ENCODE assay signal across 16 mouse cellular contexts in genomic region chr9:123152026-123152425, GRCm38 (mm10). TPM values are rescaled to one million over a fixed set of nuclear protein-coding genes. Genes with fewer than 3 reads are reported as not detected.
DNase-seq lines count a peak whose midpoint lies in the region; ATAC-seq and TF ChIP-seq lines count a peak whose summit lies in the region.
"Had no signal": no experiment of that assay in that cellular context is flagged by ENCODE, and none has a peak within 500 bp of the region (broad histone marks: within the 10 kb centered on the region; RNA-seq: fewer than 3 reads in every experiment).

No protein-coding gene starts in this region.

- H3K4me1 ChIP-seq in heart, adult 2 months (ENCODE audit: control insufficient read depth, insufficient read depth, low read length) = peaks cover 14% of the 10 kb centered on the region
- no peaks in the 10 kb centered on the region for H3K4me1 ChIP-seq in forebrain, postnatal 0 days (ENCODE audit: insufficient read depth)
- H3K4me1 ChIP-seq: heart, embryonic 15.5 days; neural tube, embryonic 15.5 days had no signal

- no peak overlapping the region for H3K4me2 ChIP-seq in forebrain, postnatal 0 days (ENCODE audit: low read depth)
- H3K4me2 ChIP-seq: heart, embryonic 15.5 days; hindbrain, embryonic 14.5 days; liver, embryonic 13.5 days; neural tube, embryonic 15.5 days had no signal

- peak overlapping the region; percentile 76 for H3K27ac ChIP-seq in heart, adult 2 months
- H3K27ac ChIP-seq in forebrain, postnatal 0 days (ENCODE audit: low read depth, low read length) = no peak overlapping the region
- H3K27ac ChIP-seq: heart, embryonic 15.5 days; hindbrain, embryonic 14.5 days; limb, embryonic 10.5 days; liver, embryonic 13.5 days; neural tube, embryonic 15.5 days had no signal

- TF ChIP-seq CTCF in heart, adult 2 months (IDR thresholded peaks at IDR 0.05) = no peak
- TF ChIP-seq CTCF in forebrain, postnatal 0 days (IDR thresholded peaks at IDR 0.05; ENCODE audit: low read depth) = no peak

- no peak overlapping the region for H3K4me3 ChIP-seq in heart, adult 2 months
- no peak overlapping the region for H3K4me3 ChIP-seq in forebrain, postnatal 0 days (ENCODE audit: low read depth, low read length)
- H3K4me3 ChIP-seq: heart, embryonic 15.5 days; limb, embryonic 10.5 days; liver, embryonic 13.5 days; neural tube, embryonic 15.5 days had no signal

- no peaks in the 10 kb centered on the region for H3K9me3 ChIP-seq in forebrain, postnatal 0 days (ENCODE audit: low read length)
- H3K9me3 ChIP-seq: heart, embryonic 15.5 days; limb, embryonic 10.5 days; liver, embryonic 13.5 days; neural tube, embryonic 15.5 days had no signal

- no peaks in the 10 kb centered on the region for H3K79me2 ChIP-seq in heart, adult 2 months (replicated peaks; ENCODE audit: control insufficient read depth, insufficient read depth, low read length)

- ATAC-seq in inflammation-experienced regulatory T-cells, adult 6 months = peak; percentile 88
- ATAC-seq in forebrain, postnatal 0 days = no peak

- WGBS in heart, adult 2 months = 36% methylated on average over 3 of the region's 3 CpGs
- WGBS in forebrain, postnatal 0 days = 79% methylated on average over 3 of the region's 3 CpGs

- TF ChIP-seq POLR2A in heart, adult 2 months (IDR thresholded peaks at IDR 0.05; ENCODE audit: insufficient read depth, low read depth, low read length) = no peak

- TF ChIP-seq EP300 in heart, adult 2 months (IDR thresholded peaks at IDR 0.05; ENCODE audit: insufficient read depth, low read depth, low read length) = no peak

- intact Hi-C loops in heart, adult 2 months (cut with DNase I) = loop anchor here (10.0 kb wide), 3 partner anchors 213 to 373 kb away; partner anchors contain the start of genes Lars2 and Sacm1l
- intact Hi-C loops in heart, postnatal 36 days (cut with DNase I) = loop anchor here (10.0 kb wide), 2 partner anchors 373 to 417 kb away; partner anchors contain the start of gene Sacm1l

- H3K27me3 ChIP-seq in heart, adult 2 months (ENCODE audit: control insufficient read depth, insufficient read depth, low read length) = no peaks in the 10 kb centered on the region
- H3K27me3 ChIP-seq in splenic B cell, adult 2 months (ENCODE audit: control insufficient read depth, insufficient read depth, low read length, poor library complexity, severe bottlenecking) = no peaks in the 10 kb centered on the region
- H3K27me3 ChIP-seq in forebrain, postnatal 0 days (ENCODE audit: insufficient read depth, low read length) = no peaks in the 10 kb centered on the region
- H3K27me3 ChIP-seq: heart, embryonic 15.5 days; liver, embryonic 13.5 days; neural tube, embryonic 15.5 days had no signal

- no peak for DNase-seq in heart, adult 2 months
- DNase-seq in heart, postnatal 36 days = no peak
- peak; percentile 59 for DNase-seq in CD4-positive, CD25-positive, alpha-beta regulatory T cell, adult 2 months (ENCODE audit: low read depth, low spot score)
- DNase-seq in splenic B cell, adult 2 months (ENCODE audit: low read depth, low spot score) = peak; percentile 18
- no peak for DNase-seq in forebrain, postnatal 0 days
- DNase-seq in embryo, embryonic 10 days (ENCODE audit: low spot score) = no peak
- DNase-seq in embryo, embryonic 10.5 days (ENCODE audit: low spot score) = no peak
- DNase-seq: cerebellum, adult 11 months; kidney, postnatal 10 days; liver, embryonic 13.5 days; retina, postnatal 1 day had no signal

- H3K9ac ChIP-seq in heart, adult 2 months (ENCODE audit: low read depth, low read length) = peak overlapping the region; percentile 42; the same call in 1 of the 2 replicates
- H3K9ac ChIP-seq in forebrain, postnatal 0 days = no peak overlapping the region
- H3K9ac ChIP-seq: heart, embryonic 15.5 days; hindbrain, embryonic 14.5 days; liver, embryonic 13.5 days; neural tube, embryonic 15.5 days had no signal

- no peaks in the 10 kb centered on the region for H3K36me3 ChIP-seq in heart, adult 2 months (ENCODE audit: control insufficient read depth, insufficient read depth, low read length)
- H3K36me3 ChIP-seq in splenic B cell, adult 2 months (ENCODE audit: control insufficient read depth, insufficient read depth, low read length, poor library complexity, severe bottlenecking) = no peaks in the 10 kb centered on the region
- H3K36me3 ChIP-seq in forebrain, postnatal 0 days (ENCODE audit: insufficient read depth) = no peaks in the 10 kb centered on the region; the same call in 1 of the 2 replicates
- H3K36me3 ChIP-seq: heart, embryonic 15.5 days; limb, embryonic 10.5 days; liver, embryonic 13.5 days; neural tube, embryonic 15.5 days had no signal

RNA-seq across cellular contexts. Expression of gene Clec3b, which starts 1.3 kb away (rescaled TPM):
- 10 to 100 TPM; 47.0 to 71.1 TPM for total RNA-seq in heart, adult 2 months (2021)
- 60.6 and 62.3 TPM in 2 replicates for polyA plus RNA-seq in heart, adult 2 months (2012; rRNA removed)
- 10 to 100 TPM; 62.1 to 66.7 TPM for total RNA-seq in heart, postnatal 36 days (2021)
- polyA plus RNA-seq in inflammation-experienced regulatory T-cells, adult 6 months (2017; shearing (Covaris generic)) = under 1 TPM in 1 of 3 experiments, not detected in 2; 0.46 TPM
- total RNA-seq in forebrain, postnatal 0 days (2014; rRNA removed) = 1.8 and 3.9 TPM in 2 replicates
- 1.6 TPM in 2 replicates for polyA plus RNA-seq in forebrain, postnatal 0 days (2015; fragmentation: Nextera tagmentation; extraction: Ambion mirVana)
- polyA plus RNA-seq: limb, embryonic 10.5 days had no signal

RNA-seq across cellular contexts. Expression of gene Exosc7, which starts 39.0 kb away (rescaled TPM):
- 10 to 100 TPM; 26.7 to 27.9 TPM for total RNA-seq in heart, adult 2 months (2021)
- polyA plus RNA-seq in heart, adult 2 months (2012; rRNA removed) = 19.8 and 34.5 TPM in 2 replicates
- total RNA-seq in heart, postnatal 36 days (2021) = 10 to 100 TPM; 28.6 to 30.0 TPM
- 100 to 1,000 TPM in 2 of 3 experiments, 10 to 100 TPM in 1; 79.7 to 114 (median 101) TPM for polyA plus RNA-seq in inflammation-experienced regulatory T-cells, adult 6 months (2017; shearing (Covaris generic))
- total RNA-seq in forebrain, postnatal 0 days (2014; rRNA removed) = 40.3 and 47.5 TPM in 2 replicates
- 64.1 and 65.0 TPM in 2 replicates for polyA plus RNA-seq in forebrain, postnatal 0 days (2015; fragmentation: Nextera tagmentation; extraction: Ambion mirVana)

RNA-seq across cellular contexts. Expression of gene Zdhhc3, which starts 39.0 kb away (rescaled TPM):
- 10 to 100 TPM; 36.7 to 42.8 TPM for total RNA-seq in heart, adult 2 months (2021)
- 57.8 and 66.2 TPM in 2 replicates for polyA plus RNA-seq in heart, adult 2 months (2012; rRNA removed)
- total RNA-seq in heart, postnatal 36 days (2021) = 10 to 100 TPM; 40.7 to 43.0 TPM
- polyA plus RNA-seq in inflammation-experienced regulatory T-cells, adult 6 months (2017; shearing (Covaris generic)) = 10 to 100 TPM; 11.4 to 18.2 (median 12.4) TPM
- total RNA-seq in forebrain, postnatal 0 days (2014; rRNA removed) = 68.9 and 75.5 TPM in 2 replicates
- polyA plus RNA-seq in forebrain, postnatal 0 days (2015; fragmentation: Nextera tagmentation; extraction: Ambion mirVana) = 75.7 and 85.3 TPM in 2 replicates

Comparison
In these comparisons a context has a peak if more than half of its experiments do, and no peak if none do; other contexts are left out.
1. DNase-seq: peak in CD4-positive, CD25-positive, alpha-beta regulatory T cell, adult 2 months (single experiment) and splenic B cell, adult 2 months (single experiment); none in heart, adult 2 months (0 of 2), heart, postnatal 36 days (0 of 2), forebrain, postnatal 0 days (single experiment), embryo, embryonic 10 days (single experiment) and embryo, embryonic 10.5 days (single experiment).